Mouse (Mus musculus) gastrocnemius, postnatal 4 days (tissue): Measurements from ENCODE around the gene Slc2a13. TPM values are rescaled to one million over a fixed set of nuclear protein-coding genes. Genes with fewer than 3 reads are reported as not detected.

Source experiments
- DNase-seq, 2 experiments: peaks; one replicate each; pipeline ENCODE4 v3.0.0; 2021 to 2022; ENCODE audit warnings: low spot score in 2 of 2, mixed read lengths in 2 of 2
- long read RNA-seq, 2 experiments: library from polyadenylated mRNA; stranded (forward); transcript quantifications; one replicate each; pipeline ENCODE4 v2.0.0; 2021
- total RNA-seq, 2 experiments: library from RNA; stranded (reverse); gene quantifications; 2 replicates each; pipeline ENCODE4 v1.2.3; 2021

Slc2a13 gene
- total RNA-seq = 1 to 10 TPM; 5.4 to 5.6 TPM
- long read RNA-seq, experiment 1, partial matches to known transcripts = 1 of 1 reads
- long read RNA-seq, experiment 1, other reads (novel, unspliced or antisense) = 0 of 1 reads
- long read RNA-seq, experiment 2, full-length matches to known transcripts = 1 of 2 reads
- long read RNA-seq, experiment 2, partial matches to known transcripts = 0 of 2 reads
- long read RNA-seq, experiment 2, other reads (novel, unspliced or antisense) = 1 of 2 reads

GRCm38 (mm10) chr15:91573111-91573538, at the start of gene Slc2a13:
Gene Slc2a13, minus strand, starts transcription at chr15:91573261.
- peak; percentile 77 to 87 for DNase-seq

- DNase-seq = no peak
These were observed 43.0 kb upstream of the Slc2a13 start for GRCm38 (mm10) chr15:91616016-91616415.

DNA sequence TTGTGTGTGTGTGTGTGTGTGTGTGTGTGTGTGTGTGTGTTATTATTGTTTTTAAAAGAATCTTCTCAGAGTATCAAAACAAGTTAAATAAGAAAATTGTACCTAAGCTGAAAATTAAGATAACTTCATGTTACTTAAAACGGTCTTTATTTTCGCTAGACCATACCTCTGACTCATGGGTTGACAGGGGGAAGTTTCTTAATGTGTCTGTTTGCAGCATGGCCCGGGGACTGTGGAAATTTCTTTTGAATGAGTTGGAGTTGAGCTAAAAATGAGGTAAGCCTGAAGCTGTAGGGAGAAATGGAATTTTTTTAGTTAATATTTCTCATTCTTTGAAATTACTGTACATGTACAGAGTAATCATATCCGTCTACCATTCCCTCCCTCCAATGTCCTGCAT, 42.5 kb upstream of the Slc2a13 start:
- no peak for DNase-seq

GRCm38 (mm10) chr15:91613981-91614665, 41.1 kb upstream of the Slc2a13 start:
- DNase-seq = no peak

GRCm38 (mm10) chr15:91609713-91610112, 36.7 kb upstream of the Slc2a13 start:
- peak; percentile 43 to 72 for DNase-seq

DNA sequence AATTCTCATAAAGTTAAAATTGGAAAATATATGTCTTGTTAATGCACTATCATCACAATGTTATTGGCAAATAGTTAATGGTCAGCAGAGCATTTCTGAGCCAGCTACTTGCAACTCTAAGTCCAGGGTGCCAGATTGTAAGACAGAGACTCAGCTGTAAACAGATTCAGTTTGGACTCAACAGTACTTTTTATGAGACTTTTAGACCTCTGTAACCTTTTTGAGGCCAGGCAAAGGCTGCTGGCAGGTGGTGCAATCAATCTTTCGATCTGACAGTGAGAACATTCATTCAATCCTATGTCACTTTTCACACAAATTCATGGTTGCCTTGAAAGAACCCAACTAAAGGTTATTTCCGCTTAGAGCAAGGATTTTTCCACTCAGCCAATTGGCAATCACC, 35.8 kb upstream of the Slc2a13 start:
- no peak for DNase-seq

- DNase-seq = no peak
These were observed 28.1 kb upstream of the Slc2a13 start for GRCm38 (mm10) chr15:91601197-91601596.

DNA sequence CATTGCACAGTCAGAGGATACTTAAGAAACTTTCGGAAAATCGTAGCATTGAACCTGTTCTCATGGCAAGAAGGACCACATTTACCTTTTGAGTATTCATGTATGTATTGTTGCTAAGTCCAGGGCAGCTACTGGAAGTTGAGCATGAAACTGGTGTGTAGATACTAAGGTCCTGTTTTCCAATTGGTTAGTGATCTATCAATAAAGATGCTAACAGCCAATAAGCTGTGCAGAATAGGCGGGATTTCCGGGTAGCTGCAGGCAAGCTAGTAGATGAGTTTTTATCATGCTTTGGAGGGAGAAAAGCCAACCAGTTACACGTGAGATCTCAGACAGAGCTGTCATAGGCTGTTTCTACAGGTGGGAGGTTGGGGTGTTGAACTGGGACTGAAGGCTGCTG, 24.2 kb upstream of the Slc2a13 start:
- no peak for DNase-seq

- peak; percentile 67 to 84 for DNase-seq
These were observed 1.4 kb upstream of the Slc2a13 start for GRCm38 (mm10) chr15:91574492-91574891.

- DNase-seq = peak; percentile 29 to 48
These were observed 516 bp downstream of the Slc2a13 start for GRCm38 (mm10) chr15:91572421-91573069.

GRCm38 (mm10) chr15:91571981-91572380, 1.1 kb downstream of the Slc2a13 start:
- DNase-seq = no peak

DNA sequence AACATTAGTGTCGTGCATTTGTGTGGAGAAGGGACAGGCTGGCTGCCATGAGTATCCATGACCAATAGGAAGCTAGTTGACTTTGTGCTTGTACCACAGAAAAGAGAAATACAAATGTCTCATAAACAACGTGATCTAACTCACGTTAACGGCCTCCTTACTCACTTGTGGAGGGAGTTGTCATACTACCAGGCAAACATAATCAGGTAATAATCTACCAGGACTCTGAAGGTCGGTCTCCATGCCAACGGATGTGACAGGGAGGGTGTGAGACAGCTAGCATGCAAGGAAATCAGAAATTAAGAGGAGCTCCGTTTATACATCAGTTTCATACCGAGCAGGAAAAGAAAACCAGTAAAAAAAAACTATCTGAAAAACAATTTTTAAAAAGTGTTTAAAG, 6.3 kb downstream of the Slc2a13 start:
- no peak for DNase-seq

GRCm38 (mm10) chr15:91565025-91565605, 7.9 kb downstream of the Slc2a13 start:
- no peak for DNase-seq

- no peak for DNase-seq
These were observed 11.3 kb downstream of the Slc2a13 start for GRCm38 (mm10) chr15:91561728-91562127.

- DNase-seq = no peak
These were observed 17.7 kb downstream of the Slc2a13 start for GRCm38 (mm10) chr15:91555336-91555736.

- no peak for DNase-seq
These were observed 24.3 kb downstream of the Slc2a13 start for GRCm38 (mm10) chr15:91548586-91549268.

- DNase-seq = no peak
These were observed 28.5 kb downstream of the Slc2a13 start for GRCm38 (mm10) chr15:91544586-91544985.

DNA sequence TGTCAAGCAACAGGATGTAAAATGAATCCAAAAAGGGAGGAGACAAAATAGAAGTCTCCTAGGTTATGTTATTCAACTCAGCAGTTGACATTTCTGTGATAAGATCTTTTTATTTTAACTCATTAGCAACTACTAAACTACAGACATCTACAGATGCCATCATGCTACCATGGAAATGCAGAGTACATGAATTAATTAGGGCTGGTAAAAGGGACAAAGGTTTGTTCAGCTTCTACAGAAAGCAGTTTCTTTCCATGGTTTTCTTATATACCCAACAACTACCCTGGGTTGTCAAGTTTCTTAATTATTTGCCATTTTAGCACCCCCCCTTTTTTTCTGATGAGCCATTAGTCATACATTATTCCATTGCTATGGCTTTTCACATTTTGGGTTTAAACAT, 34.6 kb downstream of the Slc2a13 start:
- DNase-seq = no peak

DNA sequence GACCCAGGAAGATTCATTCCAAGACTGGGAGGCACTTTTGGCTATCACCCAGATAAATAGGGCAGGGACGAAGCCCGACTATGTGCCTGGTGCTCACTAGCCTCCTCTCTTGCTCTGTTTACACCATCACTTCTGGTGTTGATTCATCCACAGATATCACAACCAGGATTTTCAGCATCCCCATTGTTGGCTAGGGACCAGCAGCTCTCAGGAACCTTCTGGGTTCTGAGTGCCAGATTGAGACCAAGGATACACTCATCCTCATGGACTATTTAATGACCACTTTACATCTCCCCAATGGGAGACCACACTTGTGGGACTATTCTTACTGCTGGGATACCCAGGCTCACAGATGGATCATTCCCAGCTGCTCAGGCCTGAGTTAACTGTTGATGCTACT, 46.2 kb downstream of the Slc2a13 start:
- no peak for DNase-seq

- DNase-seq = no peak
These were observed 46.9 kb downstream of the Slc2a13 start for GRCm38 (mm10) chr15:91526166-91526565.

- no peak for DNase-seq
These were observed 48.6 kb downstream of the Slc2a13 start for GRCm38 (mm10) chr15:91524451-91524850.
